Mouse (Mus musculus) thymus, adult 2 months (tissue): Measurements from ENCODE around the gene Ppp1r12a.

Experiments used
- CTCF ChIP-seq: fragments of 200-500 bp; IDR thresholded peaks from 2 replicates; pipeline ENCODE4 v1.5.1; 2012; ENCODE audit warnings: mild to moderate bottlenecking, control low read depth, low read length, moderate library complexity, borderline replicate concordance; ENCODE audit not compliant: control insufficient read depth, poor library complexity, insufficient read depth; ENCODE audit errors: extremely low read depth
- POLR2A ChIP-seq: fragments of 200-500 bp; IDR thresholded peaks from 2 replicates; pipeline ENCODE4 v1.6.1; 2012; ENCODE audit warnings: mild to moderate bottlenecking, low read length, control low read depth, moderate library complexity; ENCODE audit not compliant: control insufficient read depth, poor library complexity, insufficient read depth; ENCODE audit errors: extremely low read depth

GRCm38 (mm10) chr10:108133253-108133652, 28.7 kb upstream of the Ppp1r12a start:
- TF ChIP-seq POLR2A (no peak), CTCF (no peak)
